Mouse (Mus musculus): ENCODE data around the gene Wipi2. TPM values are rescaled to one million over a fixed set of nuclear protein-coding genes. Genes with fewer than 3 reads are reported as not detected.

Wipi2 gene
- total RNA-seq, 2 experiments from 2014 or later: 30.3 to 32.8 TPM

GRCm38 (mm10) chr5:142719897-142720296 lies 92.4 kb downstream of the Wipi2 start:
- DNase-seq (ENCODE audit: low spot score): no peak

Other genes starting within 250 kb of the Wipi2 start
- gene Foxk1, start 226.2 kb upstream of the Wipi2 start, total RNA-seq (2021): 10 to 100 TPM; 14.5 to 16.4 TPM
- 1 to 10 TPM; 3.0 to 3.8 TPM for gene Ap5z1, start 163.8 kb upstream of the Wipi2 start, total RNA-seq (2021)
- gene Papolb, start 97.6 kb upstream of the Wipi2 start, total RNA-seq (2021): under 1 TPM in 1 of 2 experiments, not detected in 1; 0.19 TPM
- gene Radil, start 76.6 kb upstream of the Wipi2 start, total RNA-seq (2021): 1 to 10 TPM; 1.5 TPM
- not detected for gene Mmd2, start 18.9 kb upstream of the Wipi2 start, total RNA-seq (2021)
- gene Slc29a4, start 64.8 kb downstream of the Wipi2 start, total RNA-seq (2021): under 1 TPM in 1 of 2 experiments, not detected in 1; 0.24 TPM
- 10 to 100 TPM; 29.0 to 40.6 TPM for gene Tnrc18, start 190.0 kb downstream of the Wipi2 start, total RNA-seq (2021)